Mouse (Mus musculus): ENCODE results near the gene 1700122O11Rik.

DNA sequence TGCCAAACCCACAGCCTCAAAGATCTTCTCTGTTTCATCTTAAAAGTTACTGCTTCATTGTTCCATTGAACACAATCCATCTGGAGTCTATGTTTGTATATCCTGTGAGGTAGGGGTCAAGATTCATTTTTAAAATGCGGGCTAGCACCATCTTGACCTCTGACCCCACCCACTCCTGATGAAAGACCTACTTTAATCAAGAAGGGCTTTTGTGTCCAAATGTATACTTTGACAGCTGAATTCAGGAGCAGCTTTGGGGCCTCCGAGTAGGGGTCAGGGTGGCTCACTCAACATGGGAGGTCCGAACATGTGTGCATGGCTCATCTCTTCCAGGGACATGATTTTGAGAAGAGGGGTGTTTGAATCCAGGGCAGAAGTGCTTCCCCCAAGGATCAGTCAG, 40.3 kb downstream of the 1700122O11Rik start:
- no peak for TF ChIP-seq CTCF (IDR thresholded peaks at IDR 0.05; ENCODE audit: low read depth, low read length)
- no peak for TF ChIP-seq POLR2A (IDR thresholded peaks at IDR 0.05; ENCODE audit: insufficient read depth, low read length)
